Mouse (Mus musculus) ES-Bruce4 (cell line): Measurements from ENCODE around the gene Crocc.

Experiments
- CTCF ChIP-seq: IDR thresholded peaks from one replicate; pipeline ENCODE4 v1.8.1; 2011; ENCODE audit warnings: low read depth, low read length
- EP300 ChIP-seq: IDR thresholded peaks from 2 replicates; pipeline ENCODE4 v1.6.1; 2011; ENCODE audit warnings: low read depth, low read length; ENCODE audit not compliant: insufficient read depth
- POLR2A ChIP-seq: IDR thresholded peaks from one replicate; pipeline ENCODE4 v1.8.1; 2011; ENCODE audit warnings: low read length; ENCODE audit not compliant: insufficient read depth

GRCm38 (mm10) chr4:140983442-140983841 lies 76.9 kb downstream of the Crocc start:
- TF ChIP-seq POLR2A = no peak
- no peak for TF ChIP-seq CTCF
- no peak for TF ChIP-seq EP300
